Mouse (Mus musculus): ENCODE measurements around the gene Fancc.

Gene Fancc

DNA sequence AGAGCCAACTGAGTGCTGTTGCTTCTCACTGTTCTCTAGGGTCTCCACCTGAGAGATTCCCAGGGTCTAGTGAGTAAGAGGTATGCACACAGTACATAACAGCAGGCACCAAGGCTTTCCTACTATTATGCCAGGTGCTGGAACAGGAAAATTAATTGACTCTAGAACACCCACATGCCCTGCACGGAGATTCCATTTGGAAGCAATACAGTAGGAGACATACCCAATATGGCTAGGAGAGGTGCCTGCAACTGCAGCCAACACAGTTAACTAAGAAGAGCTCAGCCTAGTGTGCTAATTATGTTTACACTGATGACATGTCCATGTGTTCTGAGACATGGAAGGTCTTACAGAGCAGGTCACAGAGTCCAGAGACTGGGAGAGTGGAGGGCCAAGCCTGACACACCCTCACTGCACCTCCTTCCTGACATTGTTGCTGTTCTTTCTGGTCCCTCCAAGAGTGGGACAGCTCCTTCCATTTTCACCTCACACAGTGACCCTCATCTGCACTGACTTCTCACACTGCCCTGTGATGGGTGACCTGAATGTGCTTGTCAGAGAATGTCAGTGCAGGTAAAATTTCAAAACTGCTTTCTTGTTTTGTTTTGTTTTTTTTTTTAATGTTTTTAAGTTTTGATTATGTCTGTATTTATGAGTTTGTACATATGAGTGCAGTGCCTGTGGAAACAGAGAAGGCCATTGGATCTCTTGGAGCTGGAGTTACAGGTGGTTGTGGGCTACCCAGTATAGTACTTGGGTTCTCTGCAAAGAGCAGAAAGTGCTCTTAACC is 234.7 kb downstream of the Fancc start:
- DNase-seq (ENCODE audit: low spot score in 2 of 2): no peak

DNA sequence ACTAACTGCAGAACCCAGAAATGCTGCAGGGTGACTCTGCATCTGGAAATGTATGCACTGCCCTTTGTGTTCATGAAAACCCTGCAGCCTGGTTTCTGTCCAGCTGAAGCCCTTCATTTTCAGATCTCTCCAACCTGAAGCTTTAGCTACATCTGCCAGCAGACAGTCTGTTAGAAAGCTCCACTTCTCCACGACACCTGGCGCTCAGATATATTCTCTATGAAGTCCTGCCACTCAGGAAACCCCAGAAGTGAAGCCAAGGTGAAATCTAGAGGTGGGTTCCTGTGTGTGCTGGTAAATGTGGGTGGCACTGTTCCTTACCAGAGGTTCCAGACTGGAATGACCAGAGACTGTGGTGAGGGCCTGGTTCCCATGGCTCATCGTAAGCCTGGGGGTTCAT is 235.4 kb downstream of the Fancc start:
- no peak for DNase-seq (ENCODE audit: low spot score in 2 of 2)

DNA sequence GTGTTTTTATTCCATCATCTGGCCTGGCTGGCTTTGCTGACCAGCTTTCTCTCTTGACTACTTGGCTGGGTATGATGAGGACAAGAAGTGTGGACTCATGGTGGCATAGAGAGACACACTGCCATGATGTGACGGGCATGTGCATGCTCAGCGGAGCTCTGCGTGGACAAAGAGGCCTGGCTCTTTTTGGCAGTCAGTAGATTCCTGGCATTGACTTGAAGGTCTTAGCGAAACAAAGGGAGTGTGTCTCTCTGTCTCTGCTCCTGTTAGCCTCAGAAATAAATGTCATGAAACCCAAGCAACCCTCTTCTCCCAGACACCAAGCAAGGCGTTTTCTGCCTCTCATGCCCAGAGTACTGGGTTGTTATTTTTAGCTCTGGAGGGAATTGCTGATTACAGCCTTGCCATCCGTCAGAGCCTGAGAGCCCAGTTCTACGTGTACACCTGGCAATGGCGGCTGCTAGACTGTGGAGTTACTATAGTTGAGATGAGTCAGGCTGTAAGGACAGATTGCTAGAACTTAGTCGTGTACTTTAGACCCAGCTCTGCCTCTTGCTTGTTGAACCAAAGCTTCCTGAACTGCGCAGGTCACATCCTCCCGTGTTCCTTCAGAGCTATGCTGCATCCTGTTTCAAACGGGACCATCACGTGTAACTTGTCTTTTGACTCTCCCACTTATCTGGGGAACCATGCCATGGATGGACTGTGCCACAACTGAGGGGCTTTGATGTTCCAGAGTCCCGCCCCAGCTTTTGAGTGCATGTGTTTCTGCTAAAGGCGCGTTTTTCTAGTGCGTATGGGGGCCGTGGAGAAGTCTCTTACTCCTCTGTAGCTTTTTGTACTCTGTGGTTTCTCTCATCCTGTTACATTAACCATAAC is 236.1 kb downstream of the Fancc start:
- DNase-seq (ENCODE audit: low spot score in 2 of 2): no peak

DNA sequence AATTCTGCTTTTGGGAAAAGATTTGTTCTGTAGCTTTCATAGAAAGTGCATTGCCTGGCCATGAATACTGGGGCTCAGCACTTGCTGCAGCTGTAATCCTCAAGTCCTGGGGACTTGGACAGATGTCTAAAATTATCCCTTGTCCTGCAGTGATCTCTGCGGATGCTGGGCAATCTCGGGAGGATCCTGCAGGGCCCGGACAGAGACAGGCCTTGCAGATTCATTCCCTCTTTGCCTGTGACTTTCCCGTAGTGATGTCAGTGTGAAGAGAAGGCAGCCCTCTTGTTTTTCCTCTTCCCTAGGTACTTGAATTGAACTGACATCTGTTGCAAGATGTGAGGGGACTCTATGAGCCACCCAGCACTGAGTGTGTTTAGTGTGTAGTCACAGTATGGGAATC is 236.9 kb downstream of the Fancc start:
- no peak for DNase-seq (ENCODE audit: low spot score in 2 of 2)

DNA sequence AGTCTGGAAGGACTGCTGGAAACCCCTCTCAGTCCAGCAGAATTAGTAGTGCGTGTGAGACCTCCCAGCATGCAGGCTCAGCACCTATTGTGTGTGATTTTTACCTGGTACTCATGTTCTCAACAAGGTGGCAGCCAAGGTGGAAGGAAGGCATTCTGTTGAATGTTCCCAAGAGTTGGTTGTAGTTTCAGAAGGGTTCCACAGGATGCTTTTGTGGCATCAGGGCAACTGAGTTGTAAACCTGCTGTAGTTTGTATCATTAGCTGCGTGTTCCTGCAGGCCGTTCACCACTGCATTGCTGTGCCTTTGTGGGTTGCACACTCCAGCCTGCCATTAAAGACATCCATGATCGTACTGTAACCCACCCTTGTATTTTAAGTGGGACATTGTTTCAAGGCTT is 238.4 kb downstream of the Fancc start:
- no peak for DNase-seq (ENCODE audit: low spot score in 2 of 2)

DNA sequence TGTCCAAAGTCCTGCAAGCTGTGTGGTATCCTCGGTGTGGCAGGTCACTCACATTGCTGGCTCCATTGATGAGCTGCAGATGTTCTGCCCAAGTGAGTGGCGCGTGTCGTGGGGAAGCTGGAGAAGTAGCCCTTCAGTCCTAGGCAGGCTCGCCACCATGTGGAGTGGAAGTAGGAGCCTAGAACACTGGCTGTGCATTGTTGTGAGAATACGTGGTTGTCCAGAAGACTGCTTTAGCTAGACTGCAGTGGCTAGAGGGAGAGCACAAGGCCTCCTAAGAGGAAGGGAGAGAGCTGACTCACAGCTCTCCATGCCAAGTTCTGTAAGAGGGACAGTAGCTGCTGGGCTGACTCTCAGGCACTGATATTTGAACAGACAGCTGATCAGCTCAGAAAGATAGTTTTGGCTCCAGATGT is 238.9 kb downstream of the Fancc start:
- DNase-seq (ENCODE audit: low spot score in 2 of 2): no peak

DNA sequence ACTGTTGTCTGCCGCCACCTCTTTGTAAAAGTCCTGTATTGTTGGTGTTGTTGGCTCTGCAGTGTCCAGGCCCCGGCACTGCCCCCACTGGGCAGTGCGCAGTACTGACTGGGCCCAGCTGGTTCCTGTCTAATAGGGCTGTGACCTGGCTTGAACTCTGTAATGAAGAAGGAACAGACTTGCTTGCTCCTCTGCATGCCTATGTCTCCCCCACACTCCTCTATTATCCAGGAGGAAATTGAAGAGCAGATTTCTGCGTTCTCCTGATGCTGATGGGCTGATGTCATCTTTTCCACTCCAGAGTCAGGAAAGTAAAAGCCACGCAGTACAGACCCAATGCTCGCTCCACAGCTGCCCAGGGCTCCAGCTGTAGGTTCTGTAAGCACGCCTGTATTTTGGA is 240.3 kb downstream of the Fancc start:
- no peak for DNase-seq (ENCODE audit: low spot score in 2 of 2)

DNA sequence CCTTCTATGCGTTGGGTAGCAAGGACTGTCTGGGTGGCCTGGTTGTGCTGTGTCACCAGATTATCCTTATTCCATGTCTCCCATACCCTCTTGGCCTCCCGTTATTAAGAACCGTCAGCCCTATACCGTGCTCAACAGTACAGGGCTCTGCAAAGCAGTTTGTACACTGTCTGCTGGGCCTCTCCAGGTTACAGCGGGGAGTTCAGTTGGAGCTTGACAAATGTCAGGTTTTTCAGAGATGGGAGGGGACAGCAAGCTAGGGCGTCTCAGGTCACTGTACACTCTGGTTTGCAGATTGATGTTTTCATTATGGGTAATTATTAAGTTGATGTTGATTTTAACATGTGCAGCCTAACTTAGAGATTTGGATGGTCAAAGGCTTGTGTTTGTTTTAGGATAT is 240.9 kb downstream of the Fancc start:
- no peak for DNase-seq (ENCODE audit: low spot score in 2 of 2)

DNA sequence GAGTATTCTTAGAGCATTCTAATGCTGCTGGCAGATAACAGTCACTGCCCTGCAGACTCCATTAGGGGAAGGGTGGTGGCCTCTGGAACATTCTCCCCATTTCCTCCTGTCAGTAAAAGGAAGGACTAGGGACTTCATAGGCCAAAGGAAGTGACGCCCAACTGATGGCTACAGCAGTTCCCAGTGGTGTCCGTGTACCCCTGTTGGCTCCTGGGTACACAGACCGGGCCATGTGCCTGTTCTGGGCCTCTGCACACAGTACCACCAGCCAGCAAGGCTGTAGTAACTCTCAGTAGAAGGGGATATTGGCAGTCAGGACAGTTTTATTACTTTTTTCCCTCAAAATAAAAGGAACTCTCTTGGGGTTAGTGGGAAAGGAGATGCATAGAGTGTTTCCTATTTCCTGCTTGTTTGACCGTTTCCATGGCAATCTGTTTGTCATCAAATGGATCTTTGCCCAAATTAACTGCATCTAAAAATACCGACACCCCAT is 241.5 kb downstream of the Fancc start:
- no peak for DNase-seq (ENCODE audit: low spot score in 2 of 2)

DNA sequence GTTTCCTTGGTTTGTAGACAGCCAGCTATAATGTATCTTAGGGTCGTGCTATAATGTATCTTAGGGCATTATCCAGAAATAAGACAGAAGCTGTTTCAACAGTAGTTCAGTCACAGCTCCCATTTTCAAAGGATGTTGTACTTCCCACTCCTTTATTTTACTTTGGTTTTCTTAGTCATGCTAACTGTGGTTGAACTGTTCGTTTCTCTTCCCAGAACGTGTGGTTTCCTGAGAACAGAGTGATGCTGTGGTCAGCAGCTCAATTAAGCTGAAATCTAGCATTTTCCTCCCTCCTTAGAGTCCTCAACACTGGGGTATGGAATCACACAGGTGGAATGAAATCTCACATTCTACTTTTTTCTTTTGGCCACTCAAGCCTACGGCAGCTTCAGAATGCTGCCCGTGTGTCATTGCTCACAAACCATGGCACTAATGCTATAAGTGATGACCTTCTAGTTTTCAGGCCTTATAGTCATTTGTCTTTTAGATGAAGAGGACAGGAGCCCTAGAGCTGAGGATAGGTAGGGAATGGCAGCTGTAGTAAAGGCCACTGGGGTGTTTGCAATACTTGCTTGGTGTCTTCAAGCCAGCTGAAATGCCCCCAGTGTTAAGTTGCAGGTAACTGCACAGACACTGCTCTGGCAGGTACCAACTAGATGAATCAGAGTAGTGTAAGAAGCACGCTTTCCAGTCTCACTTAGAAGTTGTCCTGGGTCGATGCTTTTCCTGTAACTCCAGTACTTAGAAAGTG is 243.0 kb downstream of the Fancc start:
- no peak for DNase-seq (ENCODE audit: low spot score in 2 of 2)

DNA sequence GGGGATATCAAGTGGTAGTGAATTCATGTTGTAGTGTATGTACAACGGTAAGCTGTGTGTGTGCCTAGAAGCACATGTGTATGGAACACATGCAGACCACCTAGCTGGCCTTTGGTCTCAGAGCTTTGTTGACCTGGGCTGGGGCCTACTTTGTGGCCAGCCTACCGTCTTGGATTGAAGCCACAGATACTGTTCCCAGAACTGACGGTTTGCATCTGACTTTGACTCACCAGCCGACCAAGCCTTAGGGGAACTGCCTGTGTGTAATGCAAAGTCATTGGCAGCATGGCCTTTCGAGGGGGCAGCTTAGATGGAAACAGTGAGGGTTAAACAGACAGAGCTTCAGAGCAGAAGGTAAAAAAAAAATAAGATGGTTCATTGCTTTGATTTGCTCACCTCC is 243.9 kb downstream of the Fancc start:
- DNase-seq (ENCODE audit: low spot score in 2 of 2): no peak

DNA sequence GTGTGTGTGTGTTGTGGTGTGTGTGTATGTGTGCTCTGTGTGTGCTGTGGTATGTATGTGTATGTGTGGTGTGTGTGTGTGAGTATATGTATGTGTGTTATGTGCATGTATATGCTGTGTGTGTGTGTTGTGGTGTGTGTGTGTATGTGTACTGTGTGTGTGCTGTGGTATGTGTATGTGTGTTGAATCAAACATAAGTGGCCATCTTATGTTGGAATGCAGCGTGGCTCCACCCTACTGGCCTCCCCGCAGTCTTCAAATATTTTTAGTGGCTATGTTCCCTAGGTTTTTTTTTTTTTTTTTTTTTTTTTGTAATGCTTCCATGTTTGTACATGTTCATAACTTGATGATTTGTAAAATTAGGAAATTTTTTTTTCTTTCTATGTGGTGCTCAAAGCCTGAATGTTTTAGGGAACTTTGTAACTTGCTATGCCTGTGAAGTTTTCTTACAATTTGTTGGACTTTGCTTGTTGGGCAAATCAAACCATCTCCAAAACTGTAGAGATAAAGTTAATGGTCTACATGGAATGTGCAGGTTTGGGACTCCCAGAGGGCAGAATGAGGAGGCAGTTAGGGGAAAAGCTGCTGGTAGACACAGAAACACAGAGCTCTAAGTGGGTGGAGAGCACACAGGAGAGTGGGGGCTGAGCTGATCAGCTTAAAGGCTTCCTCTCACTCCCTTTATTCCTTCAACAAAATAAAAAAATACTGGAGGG is 244.6 kb downstream of the Fancc start:
- no peak for DNase-seq (ENCODE audit: low spot score in 2 of 2)

DNA sequence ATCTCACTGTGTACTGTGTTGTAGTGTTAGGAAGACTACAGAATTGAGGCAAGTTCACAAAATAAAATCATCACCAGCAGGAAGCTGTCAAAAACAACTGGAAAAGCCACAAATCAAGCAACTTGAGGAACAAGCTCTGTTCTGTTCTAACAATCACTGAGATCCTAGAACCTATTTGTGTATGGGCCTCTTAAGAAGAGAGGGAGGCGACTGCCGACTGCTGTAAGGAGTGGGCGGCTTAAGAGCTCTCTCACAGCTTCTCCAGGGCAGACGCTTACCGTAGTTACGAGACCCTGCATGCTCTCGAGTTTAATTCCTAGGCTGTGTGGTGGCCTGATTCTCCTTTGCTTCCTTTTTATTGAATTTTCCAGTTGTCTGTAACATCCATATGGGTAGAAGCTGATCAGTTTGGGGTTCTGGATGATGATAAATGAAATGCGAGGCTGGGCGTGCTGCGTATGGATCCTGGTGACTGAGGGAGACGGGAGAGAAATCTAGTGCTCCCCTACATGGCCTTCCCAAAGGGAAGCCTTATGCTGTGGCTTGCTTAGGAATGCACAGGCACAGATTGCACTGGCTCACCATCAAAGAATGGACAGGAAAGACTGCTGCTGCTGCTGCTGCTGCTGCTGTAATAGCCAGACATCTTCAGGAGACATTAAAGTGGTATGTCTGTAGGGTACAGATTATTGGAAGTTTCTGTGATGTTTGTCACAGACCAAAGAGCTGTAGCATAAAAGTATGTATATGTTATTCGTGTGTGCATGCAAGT is 245.8 kb downstream of the Fancc start:
- no peak for DNase-seq (ENCODE audit: low spot score in 2 of 2)

DNA sequence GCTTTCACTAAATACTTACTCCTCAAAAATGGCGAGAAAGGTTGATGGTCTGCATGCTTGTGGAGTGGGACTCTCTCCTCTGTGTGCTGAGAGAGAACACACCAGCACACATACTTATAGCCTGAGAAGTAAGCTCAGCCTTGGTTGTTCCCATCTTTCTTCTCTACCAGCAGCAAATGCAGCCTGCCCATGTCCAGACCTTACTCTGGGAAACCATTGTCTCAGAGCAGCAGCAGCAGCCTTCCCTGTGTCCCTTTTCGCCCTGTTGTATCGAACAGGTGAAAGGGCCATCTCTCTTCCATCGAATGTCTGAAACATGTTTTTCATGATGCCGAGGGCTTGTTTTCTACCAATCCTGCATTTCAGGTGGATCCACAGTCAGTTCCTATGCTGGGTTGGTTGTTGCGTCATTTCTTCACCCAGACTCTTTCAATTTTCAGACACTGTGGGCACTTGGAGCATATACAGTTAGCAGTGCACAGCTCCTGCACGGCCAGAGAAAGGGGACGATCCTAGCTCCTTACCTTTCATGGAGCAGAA is 246.6 kb downstream of the Fancc start:
- no peak for DNase-seq (ENCODE audit: low spot score in 2 of 2)

DNA sequence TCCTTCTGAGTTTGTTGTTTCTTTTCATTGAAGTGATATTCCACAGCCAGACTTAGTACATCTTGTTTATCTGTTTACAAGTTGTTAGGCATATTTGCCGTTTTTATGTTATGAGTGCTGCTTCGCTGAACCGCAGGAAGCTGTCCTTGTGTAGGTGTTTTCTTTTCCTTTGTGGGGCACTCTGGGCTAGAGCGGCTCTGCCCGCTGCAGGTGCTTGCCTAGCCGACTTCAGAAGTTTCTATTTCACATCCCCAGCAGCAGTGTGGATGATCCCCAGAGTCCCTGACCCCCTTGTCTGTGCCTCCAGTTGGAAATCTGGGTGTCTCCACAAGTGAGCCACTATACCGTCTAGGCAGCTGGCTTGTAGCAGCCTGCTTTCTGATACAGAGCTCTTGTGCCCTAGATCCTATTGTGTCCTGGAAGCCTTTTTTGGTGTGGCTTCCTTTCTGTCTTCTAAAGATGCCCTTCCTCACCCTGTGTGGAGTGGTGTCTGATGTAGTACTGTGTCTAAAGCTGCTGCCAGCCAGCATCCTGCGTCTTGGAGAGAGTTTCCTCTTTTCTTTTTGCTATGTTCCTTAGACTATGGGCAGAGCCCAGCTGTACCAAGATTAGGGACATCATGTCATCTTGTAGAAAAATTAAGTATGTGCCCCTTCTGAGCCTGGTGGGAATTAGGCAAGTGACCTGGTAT is 247.2 kb downstream of the Fancc start:
- no peak for DNase-seq (ENCODE audit: low spot score in 2 of 2)

DNA sequence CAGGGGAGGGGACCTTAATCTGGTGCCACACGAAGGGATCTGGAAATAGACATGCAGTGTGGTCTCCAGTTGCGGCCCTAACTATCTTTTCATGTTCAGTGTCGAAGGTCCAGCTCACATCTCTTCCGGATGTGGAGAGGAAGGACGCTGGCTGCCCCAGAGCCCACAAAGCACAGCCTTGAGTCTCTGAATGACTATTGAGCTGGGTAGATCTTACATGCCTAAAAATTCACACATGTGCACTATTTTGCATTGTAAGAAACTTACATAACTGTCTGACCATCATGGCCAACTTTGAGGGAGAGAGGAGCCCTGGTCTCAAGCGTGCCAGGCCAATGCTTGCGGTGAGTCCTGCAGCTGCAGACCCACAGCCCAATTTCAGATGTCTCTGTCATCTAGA is 247.9 kb downstream of the Fancc start:
- no peak for DNase-seq (ENCODE audit: low spot score in 2 of 2)

DNA sequence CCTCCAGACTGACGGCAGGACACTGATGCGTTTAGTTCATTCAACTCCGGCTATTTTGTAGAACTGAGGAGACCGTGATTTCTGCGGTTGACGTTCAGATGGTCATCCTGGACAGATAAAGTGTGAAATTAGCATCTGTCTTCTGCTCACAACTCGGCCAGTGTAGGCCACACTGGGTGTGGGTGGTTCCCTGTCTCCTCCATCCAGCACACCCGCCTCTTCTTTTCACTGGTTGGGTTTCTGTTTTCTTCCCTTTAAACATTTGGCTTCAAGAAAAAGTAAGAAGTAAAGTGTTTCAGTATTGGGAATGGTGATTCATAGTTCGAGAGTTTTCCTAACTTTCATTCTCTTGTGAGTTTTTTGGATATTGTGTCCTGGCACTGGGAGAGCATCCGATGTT is 248.8 kb downstream of the Fancc start:
- DNase-seq (ENCODE audit: low spot score in 2 of 2): no peak

DNA sequence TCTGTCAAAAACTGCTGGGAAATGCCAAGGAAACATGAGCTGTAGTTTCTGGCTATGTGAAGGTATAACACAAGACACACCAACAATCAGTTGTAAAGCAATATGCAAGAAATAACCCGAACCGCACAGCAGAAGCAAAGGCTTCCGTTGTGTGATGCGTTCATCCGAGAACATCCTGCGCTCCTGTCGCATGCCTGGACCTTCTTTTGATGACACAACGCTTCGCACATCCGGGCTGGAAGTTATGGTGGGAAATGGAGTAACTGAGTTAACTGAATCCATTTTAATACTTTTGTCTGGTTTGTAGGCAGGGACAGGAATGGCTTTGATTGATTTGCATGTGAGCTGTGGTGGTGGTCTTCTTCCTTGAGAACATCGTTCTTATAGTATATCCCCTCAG is 249.4 kb downstream of the Fancc start:
- DNase-seq (ENCODE audit: low spot score in 2 of 2): no peak

DNA sequence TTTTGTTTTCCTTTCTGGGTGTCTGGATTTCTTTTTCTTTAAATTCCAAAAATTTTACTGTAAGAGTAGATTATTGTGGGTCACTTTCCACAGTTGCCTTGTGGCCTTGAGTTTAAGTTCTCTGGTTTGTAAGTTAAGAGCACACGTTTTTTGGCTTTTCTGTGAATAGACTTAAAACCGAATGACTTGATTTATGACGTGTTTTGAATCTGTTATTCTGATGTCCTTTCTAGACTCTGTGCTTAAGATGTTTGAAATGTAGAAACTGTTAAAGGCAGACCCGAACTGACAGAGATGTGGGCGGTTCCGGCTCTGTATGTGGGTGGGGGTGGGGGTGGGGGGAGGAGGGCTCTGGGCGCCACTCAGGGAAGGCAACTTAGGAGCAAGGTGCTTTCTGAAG is 250.0 kb downstream of the Fancc start:
- no peak for DNase-seq (ENCODE audit: low spot score in 2 of 2)

All from urinary bladder, postnatal 4 days (tissue).